Mouse (Mus musculus) MEL (cell line): ENCODE data around the gene Nsd1. TPM values are rescaled to one million over a fixed set of nuclear protein-coding genes. Genes with fewer than 3 reads are reported as not detected.

Experiments used
- DNase-seq: peaks from one replicate; pipeline ENCODE4 v3.0.0; 2011; ENCODE audit warnings: low read depth, low spot score
- H3K27ac ChIP-seq: 2 replicates; pipeline ENCODE4 v1.5.1; 2012; ENCODE audit warnings: low read depth, mild to moderate bottlenecking, control low read depth, low read length, moderate library complexity; ENCODE audit not compliant: control insufficient read depth
- H3K27me3 ChIP-seq, 2 experiments: fragments of 150-350 bp in 1 of 2; sonication (generic) in 1 of 2; 2 replicates each; pipeline ENCODE4 v1.6.1; 2012; ENCODE audit warnings: low read length in 2 of 2, mild to moderate bottlenecking in 2 of 2, improper control_type of control experiment in 1 of 2, moderate library complexity in 1 of 2; ENCODE audit not compliant: insufficient read depth in 2 of 2, control insufficient read depth in 1 of 2
- H3K36me3 ChIP-seq, 2 experiments: 2 replicates each; pipeline ENCODE4 v1.6.1; 2012 to 2014; ENCODE audit warnings: low read length in 2 of 2, improper control_type of control experiment in 1 of 2, inconsistent platforms in 1 of 2, mild to moderate bottlenecking in 1 of 2; ENCODE audit not compliant: insufficient read depth in 2 of 2, control insufficient read depth in 1 of 2
- H3K4me1 ChIP-seq, 2 experiments: fragments of 150-350 bp in 1 of 2; sonication (generic) in 1 of 2; 2 replicates each; pipeline ENCODE4 v1.6.1; 2012; ENCODE audit warnings: low read length in 2 of 2, improper control_type of control experiment in 1 of 2, mild to moderate bottlenecking in 1 of 2; ENCODE audit not compliant: insufficient read depth in 2 of 2, control insufficient read depth in 1 of 2
- H3K4me3 ChIP-seq, 2 experiments: fragments of 150-350 bp in 1 of 2; sonication (generic) in 1 of 2; 2 replicates each; pipeline ENCODE4 v1.5.1; 2012; ENCODE audit warnings: low read depth in 2 of 2, low read length in 2 of 2, mild to moderate bottlenecking in 2 of 2, moderate library complexity in 2 of 2, control low read depth in 1 of 2, improper control_type of control experiment in 1 of 2; ENCODE audit not compliant: control insufficient read depth in 1 of 2, insufficient read depth in 1 of 2
- H3K79me2 ChIP-seq: 2 replicates; pipeline ENCODE4 v1.6.1; 2012; ENCODE audit warnings: mild to moderate bottlenecking, low read length, moderate library complexity; ENCODE audit not compliant: control insufficient read depth, poor library complexity, insufficient read depth
- H3K9ac ChIP-seq: 2 replicates; pipeline ENCODE4 v1.6.1; 2012; ENCODE audit warnings: low read depth, mild to moderate bottlenecking, control low read depth, low read length, moderate library complexity; ENCODE audit not compliant: control insufficient read depth, poor library complexity, severe bottlenecking
- H3K9me3 ChIP-seq: fragments of 150-350 bp; sonication (generic); replicated peaks from 2 replicates; pipeline ENCODE4 v1.6.1; 2012; ENCODE audit warnings: mild to moderate bottlenecking, low read length, improper control_type of control experiment, moderate library complexity; ENCODE audit not compliant: insufficient read depth
- CHD2 ChIP-seq: IDR thresholded peaks from 2 replicates; pipeline ENCODE4 v1.6.1; 2011; ENCODE audit warnings: low read length, improper control_type of control experiment
- ELF1 ChIP-seq: IDR thresholded peaks from 2 replicates; pipeline ENCODE4 v1.6.1; 2014; ENCODE audit warnings: low read depth, mild to moderate bottlenecking, inconsistent platforms, low read length, improper control_type of control experiment, moderate library complexity
- GATA1 ChIP-seq: IDR thresholded peaks from 2 replicates; pipeline ENCODE4 v1.6.1; 2011; ENCODE audit warnings: low read depth, low read length, improper control_type of control experiment
- MAZ ChIP-seq: IDR thresholded peaks from 2 replicates; pipeline ENCODE4 v1.6.1; 2012; ENCODE audit warnings: low read depth, mild to moderate bottlenecking, inconsistent platforms, low read length, improper control_type of control experiment
- MYC ChIP-seq: IDR thresholded peaks from 2 replicates; pipeline ENCODE4 v1.6.1; 2011; ENCODE audit warnings: low read depth, mild to moderate bottlenecking, low read length, improper control_type of control experiment, moderate library complexity
- NELFE ChIP-seq: IDR thresholded peaks from 2 replicates; pipeline ENCODE4 v1.6.1; 2011; ENCODE audit warnings: low read depth, low read length, improper control_type of control experiment
- POLR2A ChIP-seq, 2 experiments: IDR thresholded peaks; 2 replicates each; pipeline ENCODE4 v1.6.1; 2011 to 2012; ENCODE audit warnings: low read length in 2 of 2, mild to moderate bottlenecking in 2 of 2, control low read depth in 1 of 2, improper control_type of control experiment in 1 of 2, low read depth in 1 of 2, moderate library complexity in 1 of 2; ENCODE audit not compliant: control insufficient read depth in 1 of 2, insufficient read depth in 1 of 2, poor library complexity in 1 of 2
- POLR2AphosphoS2 ChIP-seq: IDR thresholded peaks from 2 replicates; pipeline ENCODE4 v1.6.1; 2011; ENCODE audit warnings: low read length, improper control_type of control experiment
- RAD21 ChIP-seq: IDR thresholded peaks from 2 replicates; pipeline ENCODE4 v1.6.1; 2011; ENCODE audit warnings: mild to moderate bottlenecking, low read depth, low read length, improper control_type of control experiment
- RCOR1 ChIP-seq: IDR thresholded peaks from 2 replicates; pipeline ENCODE4 v1.6.1; 2012; ENCODE audit warnings: low read depth, mild to moderate bottlenecking, inconsistent platforms, low read length, improper control_type of control experiment
- SMC3 ChIP-seq: IDR thresholded peaks from 2 replicates; pipeline ENCODE4 v1.6.1; 2011; ENCODE audit warnings: low read depth, low read length, improper control_type of control experiment
- UBTF ChIP-seq: IDR thresholded peaks from 2 replicates; pipeline ENCODE4 v1.6.1; 2012; ENCODE audit warnings: low read depth, mild to moderate bottlenecking, inconsistent platforms, low read length, improper control_type of control experiment, moderate library complexity, borderline replicate concordance; ENCODE audit not compliant: insufficient read depth
- USF2 ChIP-seq, 2 experiments: IDR thresholded peaks; 2 replicates each; pipeline ENCODE4 v1.6.1; 2011 to 2012; ENCODE audit warnings: improper control_type of control experiment in 2 of 2, low read length in 2 of 2, borderline replicate concordance in 1 of 2, inconsistent platforms in 1 of 2, low read depth in 1 of 2, mild to moderate bottlenecking in 1 of 2; ENCODE audit not compliant: insufficient read depth in 1 of 2
- ZNF384 ChIP-seq: IDR thresholded peaks from 2 replicates; pipeline ENCODE4 v1.6.1; 2012; ENCODE audit warnings: low read depth, mild to moderate bottlenecking, inconsistent platforms, low read length, improper control_type of control experiment
- polyA plus RNA-seq, 2 experiments: library from polyadenylated mRNA; stranded (reverse) in 1 of 2; unstranded in 1 of 2; fragments of >175 nt in 1 of 2; fragments of >200 nt in 1 of 2; gene quantifications; 2 replicates each; pipeline versions ENCODE4 v1.2.1 to v1.2.4; 2012; ENCODE audit warnings: low replicate concordance in 2 of 2, low read depth in 1 of 2; ENCODE audit not compliant: insufficient read length in 2 of 2, insufficient read depth in 1 of 2, missing spikeins in 1 of 2
- total RNA-seq: library from RNA; depleted of rRNA; stranded (reverse); fragments of 300-350 nt; gene quantifications from 2 replicates; pipeline ENCODE4 v1.2.3, GENCODE M21; 2012

Nsd1 gene
- total and polyA plus RNA-seq, 3 experiments: 6.3 to 59.3 (median 10.0) TPM

- Histone ChIP-seq H3K4me3 (no peak overlapping the region), H3K9me3 (no peaks in the 10 kb centered on the region), H3K27me3 (no peaks in the 10 kb centered on the region), H3K27ac (no peak overlapping the region), H3K9ac (no peak overlapping the region), H3K79me2 (peaks cover 5% of the 10 kb centered on the region), H3K36me3 (peaks cover 0 to 11% of the 10 kb centered on the region in 2 experiments; a peak in 3 of 4 replicates), H3K4me1 (peaks cover 0 to 10% of the 10 kb centered on the region in 2 experiments; a peak in 2 of 4 replicates)
- no peak for DNase-seq
- TF ChIP-seq POLR2A (IDR thresholded peaks at IDR 0.05; ENCODE audit: control insufficient read depth in 1 of 2, insufficient read depth in 1 of 2, low read depth in 1 of 2, low read length in 2 of 2, poor library complexity in 1 of 2): 0 out of 4 replicates have a peak, but pooled peaks of 1 of the 2 experiments have one; percentile 16
- TF ChIP-seq GATA1: no peak
Observed at GRCm38 (mm10) chr13:55210193-55210970, 800 bp downstream of the Nsd1 start.

- Histone ChIP-seq H3K79me2 (peaks cover 7% of the 10 kb centered on the region), H3K9ac (no peak overlapping the region)
- DNase-seq: no peak
- TF ChIP-seq USF2 (IDR thresholded peaks at IDR 0.05; ENCODE audit: borderline replicate concordance in 1 of 2, insufficient read depth in 1 of 2, low read depth in 1 of 2, low read length in 2 of 2) (no peak), GATA1 (no peak), SMC3 (no peak), POLR2AphosphoS2 (no peak), CHD2 (no peak), MAZ (no peak), NELFE (no peak), MYC (no peak), ELF1 (no peak), ZNF384 (no peak), RAD21 (no peak), RCOR1 (no peak), UBTF (no peak), POLR2A (IDR thresholded peaks at IDR 0.05; ENCODE audit: control insufficient read depth in 1 of 2, insufficient read depth in 1 of 2, low read depth in 1 of 2, low read length in 2 of 2, poor library complexity in 1 of 2) (no peak)
- TF ChIP-seq, all 39 proteins: peak for 0
- H3K27ac ChIP-seq: no peak overlapping the region
- H3K27me3 ChIP-seq: no peaks in the 10 kb centered on the region
- H3K9me3 ChIP-seq: no peaks in the 10 kb centered on the region
- no peak overlapping the region for H3K4me3 ChIP-seq
- H3K4me1 ChIP-seq: peaks cover 0 to 10% of the 10 kb centered on the region in 2 experiments; a peak in 2 of 4 replicates
- H3K36me3 ChIP-seq: peaks cover 0 to 14% of the 10 kb centered on the region in 2 experiments; a peak in 3 of 4 replicates
Observed at GRCm38 (mm10) chr13:55210971-55211220, 1.3 kb downstream of the Nsd1 start.
